Mouse (Mus musculus) limb, embryonic 14.5 days (tissue): ENCODE measurements around the gene Sec14l1. TPM values are rescaled to one million over a fixed set of nuclear protein-coding genes. Genes with fewer than 3 reads are reported as not detected.

Experiments
- ATAC-seq: fragments of 200-750 bp; cut with Nextera tagmentation; 2 replicates; pipeline ENCODE4 v1.8.0; 2017; ENCODE audit warnings: low read depth, moderate number of reproducible peaks, moderate TSS enrichment; ENCODE audit not compliant: low FRiP score
- DNase-seq: peaks from one replicate; pipeline ENCODE4 v3.0.0-alpha.2; 2015; ENCODE audit warnings: low spot score
- H3K27ac ChIP-seq: fragments of 300-500 bp; sonication (generic); replicated peaks from 2 replicates; pipeline ENCODE4 v1.5.1; 2014; ENCODE audit warnings: low read depth, mild to moderate bottlenecking, low read length, moderate library complexity, mixed read lengths
- H3K27me3 ChIP-seq: fragments of 300-500 bp; sonication (generic); 2 replicates; pipeline ENCODE4 v1.6.1; 2014; ENCODE audit warnings: low read length, mixed read lengths; ENCODE audit not compliant: control insufficient read depth, insufficient read depth
- H3K36me3 ChIP-seq: fragments of 300-500 bp; sonication (generic); 2 replicates; pipeline ENCODE4 v1.6.1; 2014; ENCODE audit warnings: mild to moderate bottlenecking, low read length, moderate library complexity, mixed read lengths; ENCODE audit not compliant: control insufficient read depth, insufficient read depth
- H3K4me1 ChIP-seq: fragments of 300-500 bp; sonication (generic); 2 replicates; pipeline ENCODE4 v1.6.1; 2014; ENCODE audit warnings: antibody characterized with exemption, low read length, mixed read lengths; ENCODE audit not compliant: control insufficient read depth, insufficient read depth
- H3K4me2 ChIP-seq: fragments of 300-500 bp; sonication (generic); replicated peaks from 2 replicates; pipeline ENCODE4 v1.6.1; 2014; ENCODE audit warnings: low read depth, mild to moderate bottlenecking, low read length, moderate library complexity; ENCODE audit not compliant: severe bottlenecking
- H3K4me3 ChIP-seq: fragments of 300-500 bp; sonication (generic); replicated peaks from 2 replicates; pipeline ENCODE4 v1.5.1; 2014; ENCODE audit warnings: low read length
- H3K9ac ChIP-seq: fragments of 300-500 bp; sonication (generic); 2 replicates; pipeline ENCODE4 v1.6.1; 2014; ENCODE audit warnings: mild to moderate bottlenecking, low read depth, low read length, moderate library complexity; ENCODE audit not compliant: severe bottlenecking
- H3K9me3 ChIP-seq: fragments of 300-500 bp; sonication (generic); 2 replicates; pipeline ENCODE4 v1.6.1; 2016; ENCODE audit warnings: low read length; ENCODE audit not compliant: control insufficient read depth
- POLR2A ChIP-seq: fragments of 200-500 bp; IDR thresholded peaks from 2 replicates; pipeline ENCODE4 v1.8.0; 2012; ENCODE audit warnings: inconsistent platforms, mild to moderate bottlenecking, moderate library complexity, borderline replicate concordance; ENCODE audit not compliant: insufficient read depth, insufficient read length; ENCODE audit errors: extremely low read depth
- WGBS: fragments of 180-500 bp; shearing (Covaris S2); extraction: QIAGEN DNeasy Blood & Tissue Kit; methylation state at CpG from one replicate; pipeline ENCODE4 v1.1.7; 2014; 5-methylcytosine and 5-hydroxymethylcytosine counted together
- polyA plus RNA-seq, 2 experiments: library from polyadenylated mRNA; depleted of rRNA in 1 of 2; stranded (reverse) in 1 of 2; unstranded in 1 of 2; fragments of >200 nt; fragmentation: Nextera tagmentation in 1 of 2; extraction: Ambion mirVana in 1 of 2; gene quantifications; 2 replicates each; pipeline versions ENCODE4 v1.2.1 to v1.2.3; 2012 to 2014

The Sec14l1 gene
- polyA plus RNA-seq, 2 experiments = 38.7 to 72.5 TPM

- no peak overlapping the region for H3K4me3 ChIP-seq
- peaks cover 13% of the 10 kb centered on the region for H3K36me3 ChIP-seq
- ATAC-seq (no peak), DNase-seq (no peak)
- no peaks in the 10 kb centered on the region for H3K9me3 ChIP-seq
- 80% methylated on average over 6 of the region's 6 CpGs for WGBS
- H3K27me3 ChIP-seq = no peaks in the 10 kb centered on the region
- H3K9ac ChIP-seq = no peak overlapping the region
- TF ChIP-seq POLR2A = no peak
- H3K4me1 ChIP-seq = peaks cover 2% of the 10 kb centered on the region; the same call in 1 of the 2 replicates
- no peak overlapping the region for H3K4me2 ChIP-seq
- no peak overlapping the region for H3K27ac ChIP-seq
Measured at GRCm38 (mm10) chr11:117163771-117164170, 48.8 kb downstream of the Sec14l1 start.

GRCm38 (mm10) chr11:117168278-117169087 is 53.5 kb downstream of the Sec14l1 start:
- Histone ChIP-seq H3K4me2 (no peak overlapping the region), H3K27ac (0 out of 2 replicates have a peak overlapping the region, but pooled peaks have one; percentile 33), H3K36me3 (no peaks in the 10 kb centered on the region), H3K9ac (no peak overlapping the region), H3K27me3 (no peaks in the 10 kb centered on the region), H3K9me3 (no peaks in the 10 kb centered on the region), H3K4me3 (no peak overlapping the region), H3K4me1 (peaks cover 3% of the 10 kb centered on the region; the same call in 1 of the 2 replicates)
- 68% methylated on average over 20 of the region's 20 CpGs for WGBS
- TF ChIP-seq POLR2A = no peak
- peak; percentile 39 for ATAC-seq
- no peak for DNase-seq

- DNase-seq = no peak
- Histone ChIP-seq H3K27me3 (no peaks in the 10 kb centered on the region), H3K4me1 (peaks cover 3% of the 10 kb centered on the region; the same call in 1 of the 2 replicates), H3K27ac (0 out of 2 replicates have a peak overlapping the region, but pooled peaks have one; percentile 33), H3K36me3 (no peaks in the 10 kb centered on the region), H3K9me3 (no peaks in the 10 kb centered on the region), H3K4me3 (no peak overlapping the region), H3K9ac (no peak overlapping the region), H3K4me2 (no peak overlapping the region)
- no peak for TF ChIP-seq POLR2A
- ATAC-seq = no peak
- 92% methylated on average over 11 of the region's 11 CpGs for WGBS
Measured at GRCm38 (mm10) chr11:117169088-117169635, 54.2 kb downstream of the Sec14l1 start.

GRCm38 (mm10) chr11:117169801-117170565 is 55.0 kb downstream of the Sec14l1 start:
- Histone ChIP-seq H3K27me3 (no peaks in the 10 kb centered on the region), H3K4me3 (no peak overlapping the region), H3K4me2 (no peak overlapping the region), H3K36me3 (no peaks in the 10 kb centered on the region), H3K27ac (no peak overlapping the region), H3K4me1 (peaks cover 11% of the 10 kb centered on the region; the same call in 1 of the 2 replicates), H3K9ac (no peak overlapping the region), H3K9me3 (no peaks in the 10 kb centered on the region)
- DNase-seq (no peak), ATAC-seq (no peak)
- no peak for TF ChIP-seq POLR2A
- WGBS = 93% methylated on average over 19 of the region's 19 CpGs
